Mouse (Mus musculus): Measurements from ENCODE around the gene Rassf5.

- TF ChIP-seq CTCF (IDR thresholded peaks at IDR 0.05; ENCODE audit: borderline replicate concordance, control insufficient read depth, extremely low read depth, insufficient read depth, low read length, poor library complexity) (no peak), POLR2A (IDR thresholded peaks at IDR 0.05; ENCODE audit: control insufficient read depth, extremely low read depth, insufficient read depth, low read length, poor library complexity) (no peak)
These were observed 39.6 kb upstream of the Rassf5 start for GRCm38 (mm10) chr1:131284616-131285015.
